Mouse (Mus musculus) heart, postnatal 0 days (tissue): Measurements from ENCODE around the gene Ltbp1. TPM values are rescaled to one million over a fixed set of nuclear protein-coding genes. Genes with fewer than 3 reads are reported as not detected.
A peak's percentile ranks its signal among the peaks of the same experiment; 100 is the strongest.

ENCODE experiments used
- ATAC-seq: fragments of 200-750 bp; cut with Nextera tagmentation; 2 replicates; pipeline ENCODE4 v1.8.0; 2017; ENCODE audit warnings: low read depth, moderate number of reproducible peaks, moderate library complexity; ENCODE audit not compliant: insufficient read depth
- DNase-seq: peaks from one replicate; pipeline ENCODE4 v3.0.0-alpha.2; 2016; ENCODE audit warnings: low spot score
- H3K27ac ChIP-seq: fragments of 300-500 bp; sonication (generic); 2 replicates; pipeline ENCODE4 v1.5.1; 2014; ENCODE audit warnings: low read depth, mild to moderate bottlenecking
- H3K27me3 ChIP-seq: fragments of 300-500 bp; sonication (generic); 2 replicates; pipeline ENCODE4 v1.6.1; 2014; ENCODE audit warnings: low read length, mixed read lengths; ENCODE audit not compliant: control insufficient read depth, insufficient read depth
- H3K36me3 ChIP-seq: fragments of 300-500 bp; sonication (generic); replicated peaks from 2 replicates; pipeline ENCODE4 v1.6.1; 2014; ENCODE audit warnings: low read length, mixed read lengths; ENCODE audit not compliant: control insufficient read depth, insufficient read depth
- H3K4me1 ChIP-seq: fragments of 300-500 bp; sonication (generic); 2 replicates; pipeline ENCODE4 v1.6.1; 2014; ENCODE audit warnings: antibody characterized with exemption; ENCODE audit not compliant: control insufficient read depth, insufficient read depth
- H3K4me2 ChIP-seq: fragments of 300-500 bp; sonication (generic); 2 replicates; pipeline ENCODE4 v1.6.1; 2014; ENCODE audit warnings: low read depth, mild to moderate bottlenecking, low read length, moderate library complexity
- H3K4me3 ChIP-seq: fragments of 300-500 bp; sonication (generic); 2 replicates; pipeline ENCODE4 v1.5.1; 2014; ENCODE audit warnings: low read depth, low read length
- H3K9ac ChIP-seq: fragments of 300-500 bp; sonication (generic); replicated peaks from 2 replicates; pipeline ENCODE4 v1.6.1; 2014; ENCODE audit warnings: low read depth, low read length, mixed read lengths
- H3K9me3 ChIP-seq: fragments of 300-500 bp; sonication (generic); replicated peaks from 2 replicates; pipeline ENCODE4 v1.6.1; 2016; ENCODE audit warnings: low read length; ENCODE audit not compliant: control insufficient read depth
- CTCF ChIP-seq: IDR thresholded peaks from 2 replicates; pipeline ENCODE4 v1.5.1; 2016; ENCODE audit warnings: antibody characterized with exemption, control low read depth, low read depth
- EP300 ChIP-seq: IDR thresholded peaks from 2 replicates; pipeline ENCODE4 v1.6.1; 2016; ENCODE audit warnings: antibody characterized with exemption, low read depth
- WGBS: fragments of 180-500 bp; shearing (Covaris S2); extraction: QIAGEN DNeasy Blood & Tissue Kit; methylation state at CpG from one replicate; pipeline ENCODE4 v1.1.7; 2014; 5-methylcytosine and 5-hydroxymethylcytosine counted together
- polyA plus RNA-seq: library from polyadenylated mRNA; unstranded; fragments of >200 nt; fragmentation: Nextera tagmentation; extraction: Ambion mirVana; gene quantifications from 2 replicates; pipeline ENCODE4 v1.2.1, GENCODE M21; 2015
- total RNA-seq: library from RNA; depleted of rRNA; stranded (reverse); fragments of >200 nt; gene quantifications from 2 replicates; pipeline ENCODE4 v1.2.3, GENCODE M21; 2014; ENCODE audit warnings: low replicate concordance

Gene Ltbp1
- total and polyA plus RNA-seq, 2 experiments from 2014 or later, result 11.8 to 43.0 TPM

GRCm38 (mm10) chr17:75233206-75233605 lies 227.8 kb downstream of the Ltbp1 start:
- Histone ChIP-seq H3K4me3 (no peak overlapping the region), H3K4me2 (no peak overlapping the region), H3K4me1 (peaks cover 8% of the 10 kb centered on the region; the same call in 1 of the 2 replicates), H3K27ac (no peak overlapping the region), H3K27me3 (no peaks in the 10 kb centered on the region), H3K9me3 (no peaks in the 10 kb centered on the region), H3K9ac (no peak overlapping the region), H3K36me3 (no peaks in the 10 kb centered on the region)
- ATAC-seq, result no peak
- WGBS, result 81% methylated on average over 2 of the region's 2 CpGs
- TF ChIP-seq EP300 (no peak), CTCF (no peak)
- no peak for DNase-seq

GRCm38 (mm10) chr17:75233923-75234322 lies 228.6 kb downstream of the Ltbp1 start:
- Histone ChIP-seq H3K9me3 (no peaks in the 10 kb centered on the region), H3K4me3 (no peak overlapping the region), H3K4me1 (peaks cover 8% of the 10 kb centered on the region; the same call in 1 of the 2 replicates), H3K9ac (no peak overlapping the region), H3K27ac (no peak overlapping the region), H3K4me2 (no peak overlapping the region), H3K36me3 (no peaks in the 10 kb centered on the region), H3K27me3 (no peaks in the 10 kb centered on the region)
- ATAC-seq (no peak), DNase-seq (no peak)
- TF ChIP-seq CTCF, result no peak
- TF ChIP-seq EP300, result no peak
- WGBS, result 79% methylated on average over 4 of the region's 4 CpGs

- no peak overlapping the region for H3K9ac ChIP-seq
- H3K4me1 ChIP-seq, result peaks cover 8% of the 10 kb centered on the region; the same call in 1 of the 2 replicates
- DNase-seq (peak; percentile 32), ATAC-seq (peak; percentile 33; the same call in 1 of the 2 replicates)
- TF ChIP-seq EP300 (no peak), CTCF (no peak)
- H3K27me3 ChIP-seq, result no peaks in the 10 kb centered on the region
- peak overlapping the region; percentile 11; the same call in 1 of the 2 replicates for H3K27ac ChIP-seq
- WGBS, result 29% methylated on average over 3 of the region's 3 CpGs
- H3K36me3 ChIP-seq, result no peaks in the 10 kb centered on the region
- no peak overlapping the region for H3K4me3 ChIP-seq
- no peaks in the 10 kb centered on the region for H3K9me3 ChIP-seq
- no peak overlapping the region for H3K4me2 ChIP-seq
Observed at GRCm38 (mm10) chr17:75235781-75236180, 230.4 kb downstream of the Ltbp1 start.

GRCm38 (mm10) chr17:75236543-75236942 lies 231.2 kb downstream of the Ltbp1 start:
- Histone ChIP-seq H3K36me3 (no peaks in the 10 kb centered on the region), H3K4me1 (peaks cover 8% of the 10 kb centered on the region; the same call in 1 of the 2 replicates), H3K4me3 (no peak overlapping the region), H3K27me3 (no peaks in the 10 kb centered on the region), H3K9me3 (no peaks in the 10 kb centered on the region), H3K9ac (no peak overlapping the region), H3K27ac (no peak overlapping the region), H3K4me2 (no peak overlapping the region)
- WGBS, result 79% methylated on average over 2 of the region's 2 CpGs
- no peak for TF ChIP-seq CTCF
- no peak for TF ChIP-seq EP300
- ATAC-seq (no peak), DNase-seq (no peak)

- no peak for ATAC-seq
- no peak for TF ChIP-seq CTCF
- TF ChIP-seq EP300, result no peak
- Histone ChIP-seq H3K36me3 (no peaks in the 10 kb centered on the region), H3K4me1 (peaks cover 8% of the 10 kb centered on the region; the same call in 1 of the 2 replicates), H3K4me2 (no peak overlapping the region), H3K4me3 (no peak overlapping the region), H3K9ac (no peak overlapping the region), H3K27ac (no peak overlapping the region), H3K27me3 (no peaks in the 10 kb centered on the region), H3K9me3 (no peaks in the 10 kb centered on the region)
- WGBS, result 84% methylated on average over 3 of the region's 3 CpGs
- no peak for DNase-seq
Observed at GRCm38 (mm10) chr17:75237456-75237855, 232.1 kb downstream of the Ltbp1 start.

- no peak overlapping the region for H3K27ac ChIP-seq
- H3K27me3 ChIP-seq, result no peaks in the 10 kb centered on the region
- H3K4me3 ChIP-seq, result no peak overlapping the region
- no peaks in the 10 kb centered on the region for H3K9me3 ChIP-seq
- H3K4me2 ChIP-seq, result no peak overlapping the region
- H3K9ac ChIP-seq, result no peak overlapping the region
- WGBS, result 92% methylated on average over 2 of the region's 2 CpGs
- TF ChIP-seq CTCF, result no peak
- ATAC-seq, result no peak
- no peak for DNase-seq
- peaks cover 8% of the 10 kb centered on the region; the same call in 1 of the 2 replicates for H3K4me1 ChIP-seq
- H3K36me3 ChIP-seq, result no peaks in the 10 kb centered on the region
Observed at GRCm38 (mm10) chr17:75238655-75239054, 233.3 kb downstream of the Ltbp1 start.
